Mouse (Mus musculus): ENCODE results near the gene Popdc2. TPM values are rescaled to one million over a fixed set of nuclear protein-coding genes. Genes with fewer than 3 reads are reported as not detected.
A peak's percentile ranks its signal among the peaks of the same experiment; 100 is the strongest.

Gene Popdc2
- polyA plus RNA-seq, 1 experiment from 2014 or later: 0.68 TPM

GRCm38 (mm10) chr16:38389284-38389893 is 27.4 kb downstream of the Popdc2 start:
- H3K4me3 ChIP-seq (ENCODE audit: low read length): no peak overlapping the region
- H3K27me3 ChIP-seq (replicated peaks; ENCODE audit: control insufficient read depth, insufficient read depth, low read length): no peaks in the 10 kb centered on the region; the same call in 1 of the 2 replicates
- H3K4me2 ChIP-seq (ENCODE audit: low read length): no peak overlapping the region
- no peak for ATAC-seq
- no peak overlapping the region for H3K9ac ChIP-seq (ENCODE audit: low read depth, low read length)
- no peaks in the 10 kb centered on the region for H3K4me1 ChIP-seq (ENCODE audit: control insufficient read depth, insufficient read depth, low read depth, low read length)
- H3K36me3 ChIP-seq (ENCODE audit: control insufficient read depth, insufficient read depth, low read length): no peaks in the 10 kb centered on the region
- H3K9me3 ChIP-seq (ENCODE audit: control insufficient read depth, low read length): no peaks in the 10 kb centered on the region
- 84% methylated on average over 8 of the region's 8 CpGs for WGBS
- H3K27ac ChIP-seq (ENCODE audit: low read depth, low read length): no peak overlapping the region

DNA sequence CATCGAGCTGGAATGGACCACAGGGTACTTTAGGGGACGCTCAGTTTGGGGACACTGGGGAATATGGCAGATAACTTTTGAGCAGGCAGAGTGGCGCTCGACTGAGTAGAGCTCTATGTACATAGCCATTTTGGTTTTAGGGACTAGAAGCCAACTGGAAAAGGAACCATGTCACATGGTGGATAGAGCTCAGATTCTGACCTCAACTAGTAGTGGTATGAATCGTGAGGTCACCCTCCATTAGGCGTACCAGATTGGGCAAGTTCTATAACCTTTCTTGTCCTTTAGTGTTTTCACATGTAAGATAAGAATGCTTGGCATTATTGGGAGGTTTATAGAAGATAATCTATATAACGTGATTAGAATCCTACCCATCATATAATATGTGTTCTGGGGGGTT is 28.3 kb downstream of the Popdc2 start:
- WGBS: 90% methylated on average over 7 of the region's 7 CpGs
- Histone ChIP-seq H3K9ac (ENCODE audit: low read depth, low read length) (no peak overlapping the region), H3K4me1 (ENCODE audit: control insufficient read depth, insufficient read depth, low read depth, low read length) (no peaks in the 10 kb centered on the region), H3K36me3 (ENCODE audit: control insufficient read depth, insufficient read depth, low read length) (no peaks in the 10 kb centered on the region), H3K4me3 (ENCODE audit: low read length) (no peak overlapping the region), H3K9me3 (ENCODE audit: control insufficient read depth, low read length) (no peaks in the 10 kb centered on the region), H3K27me3 (replicated peaks; ENCODE audit: control insufficient read depth, insufficient read depth, low read length) (no peaks in the 10 kb centered on the region), H3K27ac (ENCODE audit: low read depth, low read length) (no peak overlapping the region), H3K4me2 (ENCODE audit: low read length) (no peak overlapping the region)
- ATAC-seq: no peak

GRCm38 (mm10) chr16:38392126-38392894 is 30.3 kb downstream of the Popdc2 start:
- H3K27me3 ChIP-seq (replicated peaks; ENCODE audit: control insufficient read depth, insufficient read depth, low read length): no peaks in the 10 kb centered on the region
- no peak overlapping the region for H3K27ac ChIP-seq (ENCODE audit: low read depth, low read length)
- no peaks in the 10 kb centered on the region for H3K4me1 ChIP-seq (ENCODE audit: control insufficient read depth, insufficient read depth, low read depth, low read length)
- no peak overlapping the region for H3K4me3 ChIP-seq (ENCODE audit: low read length)
- WGBS: 83% methylated on average over 23 of the region's 23 CpGs
- H3K36me3 ChIP-seq (ENCODE audit: control insufficient read depth, insufficient read depth, low read length): no peaks in the 10 kb centered on the region
- H3K4me2 ChIP-seq (ENCODE audit: low read length): no peak overlapping the region
- no peak overlapping the region for H3K9ac ChIP-seq (ENCODE audit: low read depth, low read length)
- ATAC-seq: no peak
- H3K9me3 ChIP-seq (ENCODE audit: control insufficient read depth, low read length): no peaks in the 10 kb centered on the region

DNA sequence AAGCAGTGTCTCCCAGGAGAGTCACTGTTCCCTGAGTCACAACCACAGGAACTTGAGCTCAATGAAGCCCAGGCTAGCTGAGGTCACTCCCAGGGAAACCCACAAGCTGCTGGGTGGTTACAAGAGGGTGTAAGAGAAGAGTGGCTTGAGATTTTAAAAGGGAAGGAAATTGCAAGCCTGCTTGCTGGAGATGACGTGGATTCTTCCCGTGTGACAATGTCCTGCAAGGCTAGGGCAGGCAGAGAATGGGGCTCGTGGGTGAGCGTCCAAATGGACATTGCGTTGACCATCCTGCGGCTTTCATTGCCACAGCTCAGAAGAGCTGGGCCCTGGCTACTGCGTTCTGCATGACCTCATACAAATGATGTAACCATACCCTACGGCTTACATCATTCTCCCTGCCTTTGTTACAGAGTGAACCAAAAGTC is 32.2 kb downstream of the Popdc2 start:
- no peak overlapping the region for H3K27ac ChIP-seq (ENCODE audit: low read depth, low read length)
- 90% methylated on average over 8 of the region's 8 CpGs for WGBS
- no peak overlapping the region for H3K9ac ChIP-seq (ENCODE audit: low read depth, low read length)
- H3K9me3 ChIP-seq (ENCODE audit: control insufficient read depth, low read length): no peaks in the 10 kb centered on the region
- H3K4me1 ChIP-seq (ENCODE audit: control insufficient read depth, insufficient read depth, low read depth, low read length): peaks cover 2% of the 10 kb centered on the region
- H3K4me2 ChIP-seq (ENCODE audit: low read length): no peak overlapping the region
- ATAC-seq: no peak
- H3K36me3 ChIP-seq (ENCODE audit: control insufficient read depth, insufficient read depth, low read length): no peaks in the 10 kb centered on the region
- H3K27me3 ChIP-seq (replicated peaks; ENCODE audit: control insufficient read depth, insufficient read depth, low read length): no peaks in the 10 kb centered on the region
- no peak overlapping the region for H3K4me3 ChIP-seq (ENCODE audit: low read length)

DNA sequence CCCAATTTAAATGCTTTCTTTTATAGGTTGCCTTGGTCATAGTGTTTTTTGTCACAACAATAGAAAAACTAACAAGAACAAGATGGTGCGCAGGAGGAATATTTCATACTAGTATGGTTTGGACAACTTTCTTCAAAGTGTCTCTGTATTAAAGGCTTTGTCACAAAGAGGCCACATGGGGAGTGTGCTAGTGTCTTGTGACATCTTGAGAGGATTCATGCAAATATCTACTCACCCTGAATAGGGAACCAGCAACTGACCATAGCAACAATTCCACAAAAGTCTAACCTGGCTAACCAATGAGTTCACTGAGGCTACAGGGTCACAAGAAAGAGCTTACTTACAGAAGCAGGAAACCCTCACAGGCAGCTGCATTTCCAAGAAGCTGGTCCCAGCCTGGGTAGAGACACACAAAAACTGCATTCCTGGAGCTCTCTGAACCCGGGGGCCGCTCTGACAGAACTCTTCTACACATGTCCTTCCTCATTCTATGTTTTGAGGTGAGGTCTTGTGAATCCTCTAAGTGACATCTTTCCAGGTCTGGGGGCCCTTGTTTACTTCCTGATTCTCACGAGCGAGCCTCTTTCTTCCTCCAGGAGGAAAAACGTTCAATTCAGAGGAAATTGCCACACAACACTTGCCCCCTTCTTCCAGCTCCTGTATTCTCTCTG is 33.2 kb downstream of the Popdc2 start:
- 77% methylated on average over 6 of the region's 6 CpGs for WGBS
- no peak for ATAC-seq
- no peak overlapping the region for H3K4me3 ChIP-seq (ENCODE audit: low read length)

GRCm38 (mm10) chr16:38396155-38396554 is 34.1 kb downstream of the Popdc2 start:
- 71% methylated on average over 13 of the region's 13 CpGs for WGBS

More for the DNA sequence above, 33.2 kb downstream of the Popdc2 start:
- Histone ChIP-seq H3K27me3 (replicated peaks; ENCODE audit: control insufficient read depth, insufficient read depth, low read length) (no peaks in the 10 kb centered on the region), H3K9ac (ENCODE audit: low read depth, low read length) (no peak overlapping the region), H3K9me3 (ENCODE audit: control insufficient read depth, low read length) (no peaks in the 10 kb centered on the region), H3K4me1 (ENCODE audit: control insufficient read depth, insufficient read depth, low read depth, low read length) (peaks cover 10% of the 10 kb centered on the region), H3K36me3 (ENCODE audit: control insufficient read depth, insufficient read depth, low read length) (no peaks in the 10 kb centered on the region), H3K4me2 (ENCODE audit: low read length) (no peak overlapping the region), H3K27ac (ENCODE audit: low read depth, low read length) (no peak overlapping the region)

DNA sequence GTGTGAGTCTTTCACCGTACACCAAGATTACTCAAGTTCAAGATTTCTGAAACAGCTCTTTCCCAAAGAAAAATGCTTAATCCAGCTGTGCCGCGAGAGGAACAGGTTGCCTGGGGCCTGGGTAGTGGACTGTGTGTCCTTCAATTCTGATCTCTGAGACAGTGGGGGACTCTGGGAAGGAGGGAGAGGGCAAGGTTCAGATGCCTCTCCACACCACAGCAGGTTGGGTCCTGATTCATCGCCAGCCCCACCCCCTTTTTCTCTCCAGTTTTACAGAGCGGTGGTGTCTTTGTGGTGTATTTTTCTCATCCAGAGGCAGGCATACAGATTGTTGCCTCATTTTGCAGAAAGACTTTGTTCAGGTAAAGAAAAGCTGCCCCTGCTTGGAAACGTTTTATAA is 36.3 kb downstream of the Popdc2 start:
- WGBS: 84% methylated on average over 6 of the region's 6 CpGs
- Histone ChIP-seq H3K4me3 (ENCODE audit: low read length) (no peak overlapping the region), H3K36me3 (ENCODE audit: control insufficient read depth, insufficient read depth, low read length) (no peaks in the 10 kb centered on the region), H3K4me2 (ENCODE audit: low read length) (no peak overlapping the region), H3K27me3 (replicated peaks; ENCODE audit: control insufficient read depth, insufficient read depth, low read length) (no peaks in the 10 kb centered on the region), H3K9ac (ENCODE audit: low read depth, low read length) (no peak overlapping the region), H3K9me3 (ENCODE audit: control insufficient read depth, low read length) (no peaks in the 10 kb centered on the region), H3K4me1 (ENCODE audit: control insufficient read depth, insufficient read depth, low read depth, low read length) (peaks cover 11% of the 10 kb centered on the region), H3K27ac (ENCODE audit: low read depth, low read length) (no peak overlapping the region)
- no peak for ATAC-seq

More at GRCm38 (mm10) chr16:38396155-38396554, 34.1 kb downstream of the Popdc2 start:
- H3K27me3 ChIP-seq (replicated peaks; ENCODE audit: control insufficient read depth, insufficient read depth, low read length): no peaks in the 10 kb centered on the region
- no peak overlapping the region for H3K4me3 ChIP-seq (ENCODE audit: low read length)
- H3K27ac ChIP-seq (ENCODE audit: low read depth, low read length): no peak overlapping the region
- ATAC-seq: no peak
- no peak overlapping the region for H3K9ac ChIP-seq (ENCODE audit: low read depth, low read length)
- no peaks in the 10 kb centered on the region for H3K9me3 ChIP-seq (ENCODE audit: control insufficient read depth, low read length)
- H3K4me1 ChIP-seq (ENCODE audit: control insufficient read depth, insufficient read depth, low read depth, low read length): peaks cover 11% of the 10 kb centered on the region
- no peak overlapping the region for H3K4me2 ChIP-seq (ENCODE audit: low read length)
- H3K36me3 ChIP-seq (ENCODE audit: control insufficient read depth, insufficient read depth, low read length): no peaks in the 10 kb centered on the region

DNA sequence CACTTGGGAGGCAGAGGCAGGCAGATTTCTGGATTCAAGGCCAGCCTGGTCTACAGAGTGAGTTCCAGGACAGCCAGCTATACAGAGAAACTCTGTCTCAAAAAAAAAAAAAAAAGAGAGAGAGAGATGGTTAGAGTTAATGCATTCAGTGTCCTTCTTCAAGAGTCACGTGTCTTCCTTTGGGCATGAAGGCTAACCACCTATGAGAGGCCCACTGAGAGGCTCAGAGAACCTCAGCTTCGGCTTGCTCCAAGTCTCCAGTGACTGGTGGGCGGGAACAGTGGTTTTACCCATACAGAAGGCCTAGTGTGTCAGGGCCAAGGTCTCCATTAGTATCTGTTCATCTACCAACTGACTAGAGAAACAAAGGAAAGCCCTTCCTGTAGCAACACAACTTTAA is 37.1 kb downstream of the Popdc2 start:
- WGBS: 68% methylated on average over 3 of the region's 3 CpGs
- H3K36me3 ChIP-seq (ENCODE audit: control insufficient read depth, insufficient read depth, low read length): no peaks in the 10 kb centered on the region
- H3K9me3 ChIP-seq (ENCODE audit: control insufficient read depth, low read length): no peaks in the 10 kb centered on the region
- H3K4me3 ChIP-seq (ENCODE audit: low read length): no peak overlapping the region
- H3K9ac ChIP-seq (ENCODE audit: low read depth, low read length): peak overlapping the region; percentile 59
- peaks cover 11% of the 10 kb centered on the region for H3K4me1 ChIP-seq (ENCODE audit: control insufficient read depth, insufficient read depth, low read depth, low read length)
- H3K27ac ChIP-seq (ENCODE audit: low read depth, low read length): peak overlapping the region; percentile 7
- no peak for ATAC-seq
- H3K27me3 ChIP-seq (replicated peaks; ENCODE audit: control insufficient read depth, insufficient read depth, low read length): no peaks in the 10 kb centered on the region
- H3K4me2 ChIP-seq (ENCODE audit: low read length): peak overlapping the region; percentile 66

Data from hindbrain, embryonic 16.5 days (tissue).